Mouse (Mus musculus): ENCODE measurements around the gene Midn. TPM values are rescaled to one million over a fixed set of nuclear protein-coding genes. Genes with fewer than 3 reads are reported as not detected.

The Midn gene
- polyA plus RNA-seq, 1 experiment = 254 TPM

- no peak for TF ChIP-seq GATA1 (IDR thresholded peaks at IDR 0.05; ENCODE audit: low read length)
Measured at GRCm38 (mm10) chr10:80199440-80200008, 51.5 kb downstream of the Midn start.

GRCm38 (mm10) chr10:80200485-80200884 lies 52.4 kb downstream of the Midn start:
- TF ChIP-seq GATA1 (IDR thresholded peaks at IDR 0.05; ENCODE audit: low read length) = no peak

- no peak for TF ChIP-seq GATA1 (IDR thresholded peaks at IDR 0.05; ENCODE audit: low read length)
Measured at GRCm38 (mm10) chr10:80204055-80204454, 56.0 kb downstream of the Midn start.

GRCm38 (mm10) chr10:80207201-80207600 lies 59.1 kb downstream of the Midn start:
- TF ChIP-seq GATA1 (IDR thresholded peaks at IDR 0.05; ENCODE audit: low read length) = no peak

- no peak for TF ChIP-seq GATA1 (IDR thresholded peaks at IDR 0.05; ENCODE audit: low read length)
Measured at GRCm38 (mm10) chr10:80207676-80208075, 59.6 kb downstream of the Midn start.

Other genes with a start within 250 kb of the Midn start
- 64.2 and 66.0 TPM in 2 replicates for gene Med16, start 239.3 kb upstream of the Midn start, polyA plus RNA-seq (2012)
- gene Gm26602, start 237.4 kb upstream of the Midn start, polyA plus RNA-seq (2012) = not detected in 2 replicates
- gene Kiss1r, start 231.3 kb upstream of the Midn start, polyA plus RNA-seq (2012) = 0.53 and 0.82 TPM in 2 replicates
- 229 and 234 TPM in 2 replicates for gene R3hdm4, start 227.1 kb upstream of the Midn start, polyA plus RNA-seq (2012)
- gene Arid3a, start 221.2 kb upstream of the Midn start, polyA plus RNA-seq (2012) = 99.9 and 103 TPM in 2 replicates
- 85.4 and 95.5 TPM in 2 replicates for gene Wdr18, start 188.1 kb upstream of the Midn start, polyA plus RNA-seq (2012)
- 0.05 and 0.08 TPM in 2 replicates for gene Grin3b, start 177.6 kb upstream of the Midn start, polyA plus RNA-seq (2012)
- 308 and 394 TPM in 2 replicates for gene Tmem259, start 163.9 kb upstream of the Midn start, polyA plus RNA-seq (2012)
- 11.4 and 12.4 TPM in 2 replicates for gene Cnn2, start 159.7 kb upstream of the Midn start, polyA plus RNA-seq (2012)
- gene Abca7, start 151.8 kb upstream of the Midn start, polyA plus RNA-seq (2012) = 23.5 and 25.3 TPM in 2 replicates
- 160 and 189 TPM in 2 replicates for gene Arhgap45, start 131.6 kb upstream of the Midn start, polyA plus RNA-seq (2012)
- 180 and 263 TPM in 2 replicates for gene Polr2e, start 108.5 kb upstream of the Midn start, polyA plus RNA-seq (2012)
- 1,603 and 2,372 TPM in 2 replicates for gene Gpx4, start 101.1 kb upstream of the Midn start, polyA plus RNA-seq (2012)
- gene Sbno2, start 42.7 kb upstream of the Midn start, polyA plus RNA-seq (2012) = 41.3 and 41.5 TPM in 2 replicates
- gene Stk11, start 32.5 kb upstream of the Midn start, polyA plus RNA-seq (2012) = 140 and 143 TPM in 2 replicates
- gene Atp5d, start 9.6 kb upstream of the Midn start, polyA plus RNA-seq (2012) = 1,550 and 1,866 TPM in 2 replicates
- gene Cbarp, start 7.4 kb upstream of the Midn start, polyA plus RNA-seq (2012) = 53.6 and 59.0 TPM in 2 replicates
- 54.3 and 62.8 TPM in 2 replicates for gene Cirbp, start 17.7 kb downstream of the Midn start, polyA plus RNA-seq (2012)
- gene 1600002K03Rik, start 24.7 kb downstream of the Midn start, polyA plus RNA-seq (2012) = 5.8 and 6.7 TPM in 2 replicates
- gene Efna2, start 31.2 kb downstream of the Midn start, polyA plus RNA-seq (2012) = 0.46 and 0.52 TPM in 2 replicates
- gene Mum1, start 78.2 kb downstream of the Midn start, polyA plus RNA-seq (2012) = 37.4 and 39.5 TPM in 2 replicates
- 309 and 396 TPM in 2 replicates for gene Ndufs7, start 100.8 kb downstream of the Midn start, polyA plus RNA-seq (2012)
- 0.26 and 0.35 TPM in 2 replicates for gene Gamt, start 112.7 kb downstream of the Midn start, polyA plus RNA-seq (2012)
- 512 and 653 TPM in 2 replicates for gene Dazap1, start 113.2 kb downstream of the Midn start, polyA plus RNA-seq (2012)
- 5,691 and 9,847 TPM in 2 replicates for gene Rps15, start 144.2 kb downstream of the Midn start, polyA plus RNA-seq (2012)
- gene Apc2, start 147.7 kb downstream of the Midn start, polyA plus RNA-seq (2012) = 0.04 and 0.15 TPM in 2 replicates
- gene 2310011J03Rik, start 172.3 kb downstream of the Midn start, polyA plus RNA-seq (2012) = 99.6 and 132 TPM in 2 replicates
- 3.5 and 4.3 TPM in 2 replicates for gene Pcsk4, start 181.2 kb downstream of the Midn start, polyA plus RNA-seq (2012)
- gene Reep6, start 181.7 kb downstream of the Midn start, polyA plus RNA-seq (2012) = 28.5 and 36.0 TPM in 2 replicates
- gene Adamtsl5, start 200.1 kb downstream of the Midn start, polyA plus RNA-seq (2012) = 30.2 and 32.7 TPM in 2 replicates
- not detected in 2 replicates for gene Plk5, start 208.2 kb downstream of the Midn start, polyA plus RNA-seq (2012)
- 44.6 and 53.8 TPM in 2 replicates for gene Mex3d, start 239.4 kb downstream of the Midn start, polyA plus RNA-seq (2012)

Measured in G1E-ER4 (cell line).